Mouse (Mus musculus) bone marrow macrophage, adult 2 months (primary cell): ENCODE results near the gene Gpnmb.

ENCODE experiments used
- CTCF ChIP-seq: IDR thresholded peaks from 2 replicates; pipeline ENCODE4 v1.5.1; 2012; ENCODE audit warnings: low read depth, mild to moderate bottlenecking, low read length, moderate library complexity
- POLR2A ChIP-seq: IDR thresholded peaks from 2 replicates; pipeline ENCODE4 v1.6.1; 2012; ENCODE audit warnings: mild to moderate bottlenecking, low read depth, low read length, borderline replicate concordance

DNA sequence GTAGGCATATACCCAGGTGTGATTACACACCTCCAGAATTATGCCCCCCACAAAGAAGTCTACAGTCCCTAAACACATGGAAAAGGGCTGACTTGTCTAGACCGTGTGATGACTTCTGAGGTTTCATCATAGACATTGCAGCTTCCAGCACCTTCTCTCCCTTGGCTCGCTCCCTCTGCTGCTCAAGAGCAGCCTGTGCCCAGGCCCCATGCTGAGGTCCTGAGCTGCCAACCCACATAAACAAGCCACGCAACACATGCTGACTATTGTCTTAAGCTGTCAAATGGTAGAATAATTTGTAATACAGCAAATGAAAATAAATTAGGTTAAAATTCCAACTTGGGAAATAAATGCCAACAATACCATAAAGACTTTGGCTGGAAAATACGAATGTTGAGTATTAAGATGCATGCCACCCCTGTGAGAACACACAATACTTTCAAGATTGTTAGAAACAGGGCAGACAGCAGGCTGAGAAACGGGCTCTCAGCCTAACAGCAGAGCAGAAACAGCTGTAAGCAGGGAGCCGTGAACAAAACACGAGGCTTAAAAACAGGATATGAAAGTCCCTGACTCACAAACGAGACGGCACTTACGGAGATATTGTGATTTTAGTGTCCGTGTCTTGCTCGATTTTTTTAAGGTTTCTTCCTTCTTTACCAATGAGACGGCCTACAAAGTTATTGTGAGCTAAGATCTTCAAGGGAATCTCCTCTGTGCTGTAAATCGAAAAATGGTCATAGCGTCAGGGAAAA lies 70.6 kb downstream of the Gpnmb start:
- TF ChIP-seq POLR2A: no peak
- TF ChIP-seq CTCF: no peak
